Mouse (Mus musculus) left cerebral cortex, postnatal 36 days (tissue): Measurements from ENCODE around the gene Nceh1. TPM values are rescaled to one million over a fixed set of nuclear protein-coding genes. Genes with fewer than 3 reads are reported as not detected.

Experiments
- DNase-seq, 2 experiments: peaks; one replicate each; pipeline ENCODE4 v3.0.0; 2021 to 2022; ENCODE audit warnings: low spot score in 2 of 2, mixed read lengths in 1 of 2
- intact Hi-C: fragments of 180-260 bp; cut with DNase I; formaldehyde crosslinking; loops from one replicate; pipeline ENCODE4 v1.15.1; 2025
- total RNA-seq, 2 experiments: library from RNA; stranded (reverse); gene quantifications; 2 replicates each; pipeline ENCODE4 v1.2.3; 2021

Gene Nceh1
- total RNA-seq = 100 to 1,000 TPM; 111 to 126 TPM

GRCm38 (mm10) chr3:27182733-27183600 lies at the start of gene Nceh1:
Nceh1 (plus strand) TSS chr3:27182965.
- DNase-seq = peak; percentile 94 to 95
- intact Hi-C loops = loop anchor here (1.0 kb wide), 1 partner anchor 54 kb away; no protein-coding TSS in a partner anchor

- DNase-seq = no peak
- intact Hi-C loops = no loop called here
Measured at GRCm38 (mm10) chr3:27140101-27140500, 42.7 kb upstream of the Nceh1 start.

DNA sequence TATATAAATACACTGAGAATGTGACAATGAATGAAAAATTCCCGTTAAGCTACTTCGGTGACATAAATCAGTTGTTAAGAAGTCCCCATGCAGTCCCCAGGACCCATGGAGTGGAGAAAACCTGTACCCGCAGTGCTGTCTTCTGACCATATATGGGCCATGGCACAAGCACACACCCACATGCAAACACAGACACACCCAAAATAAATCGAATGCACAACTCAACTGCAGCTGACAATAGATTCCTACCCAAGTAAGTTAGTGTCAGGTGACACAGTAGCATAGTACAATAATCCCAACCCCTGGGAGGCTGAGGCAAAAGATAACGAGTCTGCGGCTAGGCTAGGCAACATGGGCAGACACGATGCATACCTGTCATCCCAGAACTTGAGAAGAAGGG lies 39.2 kb upstream of the Nceh1 start:
- intact Hi-C loops = no loop called here
- DNase-seq = no peak

GRCm38 (mm10) chr3:27145733-27146132 lies 37.0 kb upstream of the Nceh1 start:
- DNase-seq = no peak
- intact Hi-C loops = no loop called here

GRCm38 (mm10) chr3:27153191-27153671 lies 29.5 kb upstream of the Nceh1 start:
- intact Hi-C loops = no loop called here
- DNase-seq = no peak

GRCm38 (mm10) chr3:27153701-27154209 lies 29.0 kb upstream of the Nceh1 start, which contains the start of gene Ect2:
Ect2 (minus strand) TSS chr3:27153878.
- intact Hi-C loops = no loop called here
- peak; percentile 97 to 99 for DNase-seq

- intact Hi-C loops = no loop called here
- DNase-seq = no peak
Measured at GRCm38 (mm10) chr3:27154280-27154679, 28.5 kb upstream of the Nceh1 start.

- intact Hi-C loops = no loop called here
Measured at GRCm38 (mm10) chr3:27155051-27155855, 27.5 kb upstream of the Nceh1 start.

DNA sequence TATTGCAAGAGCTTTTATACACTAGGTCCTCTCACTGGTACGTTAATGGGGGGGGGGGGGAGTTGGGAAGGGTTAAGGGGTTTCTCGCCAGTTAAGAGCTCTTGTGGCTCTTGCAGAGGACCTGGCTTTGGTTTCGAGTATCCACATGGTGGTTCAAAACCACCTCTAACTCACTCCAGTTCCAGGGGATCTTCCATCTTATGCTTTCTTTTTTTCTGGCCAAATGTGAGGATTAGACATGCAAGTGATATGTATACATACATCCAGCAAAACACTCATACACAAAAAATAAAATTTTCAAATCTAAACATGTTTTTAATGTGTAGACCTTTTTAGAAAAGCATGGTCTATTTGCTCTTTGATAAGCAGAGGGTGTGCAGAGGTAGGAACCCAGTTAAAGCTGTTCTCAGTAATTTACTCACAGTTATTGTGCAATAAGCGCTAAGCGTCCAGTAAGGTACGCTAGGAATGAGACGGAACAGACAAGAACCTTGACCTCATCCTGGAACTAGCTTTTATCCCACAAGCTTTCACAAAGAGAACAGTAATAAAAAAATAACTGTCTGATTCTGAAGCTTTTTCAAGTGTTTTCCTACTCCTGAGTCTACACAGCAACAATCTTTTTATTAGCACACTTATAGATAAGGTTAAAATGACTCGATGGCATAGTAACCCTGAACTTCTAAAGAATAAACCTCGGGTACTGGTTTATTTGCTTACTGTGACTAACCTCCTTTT lies 26.7 kb upstream of the Nceh1 start:
- intact Hi-C loops = no loop called here
- DNase-seq = no peak

More at GRCm38 (mm10) chr3:27155051-27155855, 27.5 kb upstream of the Nceh1 start:
- DNase-seq = no peak

GRCm38 (mm10) chr3:27156594-27156949 lies 26.2 kb upstream of the Nceh1 start:
- no peak for DNase-seq
- intact Hi-C loops = no loop called here

DNA sequence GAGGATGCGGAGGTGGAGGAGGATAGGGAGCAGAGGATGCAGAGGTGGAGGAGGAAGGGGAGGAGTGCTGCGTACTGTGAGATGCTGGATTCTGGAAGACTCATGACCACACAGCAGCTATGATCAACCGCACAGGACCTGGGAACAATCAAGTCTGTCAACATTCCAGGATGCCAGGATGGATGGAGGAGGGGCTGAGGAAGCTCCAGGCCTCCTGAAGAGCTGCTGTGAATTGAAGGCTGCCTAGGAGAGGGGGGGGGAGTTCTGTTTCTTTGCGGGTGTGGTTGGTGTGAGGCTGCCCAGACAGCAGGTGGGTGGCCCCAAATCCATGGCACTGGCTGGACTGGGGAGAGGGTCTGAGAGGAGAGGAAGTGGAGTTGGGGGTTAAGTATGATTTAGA lies 23.9 kb upstream of the Nceh1 start:
- DNase-seq = no peak

GRCm38 (mm10) chr3:27161645-27162409 lies 20.9 kb upstream of the Nceh1 start:
- no peak for DNase-seq
- intact Hi-C loops = no loop called here

More for the DNA sequence above, 23.9 kb upstream of the Nceh1 start:
- intact Hi-C loops = no loop called here

GRCm38 (mm10) chr3:27162410-27162804 lies 20.4 kb upstream of the Nceh1 start:
- intact Hi-C loops = no loop called here
- DNase-seq = no peak

DNA sequence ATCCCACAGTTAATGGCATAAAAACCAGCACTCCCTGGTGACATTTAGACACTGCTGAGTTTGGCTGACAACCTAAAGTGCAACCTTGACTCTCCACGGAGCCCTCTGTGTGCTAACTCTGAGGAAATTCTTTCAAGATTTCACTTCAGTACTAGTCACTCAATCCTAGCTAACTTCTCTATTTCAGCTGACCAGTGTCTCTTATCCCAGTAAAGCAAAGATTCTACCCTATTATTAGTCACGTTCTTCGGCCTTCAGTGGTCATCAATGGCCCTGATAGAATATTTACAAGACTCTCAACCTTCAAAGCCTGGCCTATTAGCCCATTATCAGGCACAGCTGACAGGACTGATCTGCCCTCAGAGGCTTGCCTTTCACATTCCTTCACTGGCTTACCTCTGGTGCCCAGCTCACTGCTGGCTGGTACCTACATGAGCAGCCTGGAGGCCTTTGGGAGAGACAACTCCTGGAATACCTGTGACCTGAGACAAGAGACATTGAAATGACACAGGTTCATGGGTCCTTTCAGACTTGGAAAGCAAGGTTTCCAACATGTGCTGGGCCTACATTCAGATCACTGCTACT lies 17.2 kb upstream of the Nceh1 start:
- intact Hi-C loops = no loop called here
- no peak for DNase-seq

GRCm38 (mm10) chr3:27170257-27170656 lies 12.5 kb upstream of the Nceh1 start:
- intact Hi-C loops = no loop called here
- DNase-seq = no peak

- no peak for DNase-seq
- intact Hi-C loops = no loop called here
Measured at GRCm38 (mm10) chr3:27179711-27180110, 3.1 kb upstream of the Nceh1 start.

DNA sequence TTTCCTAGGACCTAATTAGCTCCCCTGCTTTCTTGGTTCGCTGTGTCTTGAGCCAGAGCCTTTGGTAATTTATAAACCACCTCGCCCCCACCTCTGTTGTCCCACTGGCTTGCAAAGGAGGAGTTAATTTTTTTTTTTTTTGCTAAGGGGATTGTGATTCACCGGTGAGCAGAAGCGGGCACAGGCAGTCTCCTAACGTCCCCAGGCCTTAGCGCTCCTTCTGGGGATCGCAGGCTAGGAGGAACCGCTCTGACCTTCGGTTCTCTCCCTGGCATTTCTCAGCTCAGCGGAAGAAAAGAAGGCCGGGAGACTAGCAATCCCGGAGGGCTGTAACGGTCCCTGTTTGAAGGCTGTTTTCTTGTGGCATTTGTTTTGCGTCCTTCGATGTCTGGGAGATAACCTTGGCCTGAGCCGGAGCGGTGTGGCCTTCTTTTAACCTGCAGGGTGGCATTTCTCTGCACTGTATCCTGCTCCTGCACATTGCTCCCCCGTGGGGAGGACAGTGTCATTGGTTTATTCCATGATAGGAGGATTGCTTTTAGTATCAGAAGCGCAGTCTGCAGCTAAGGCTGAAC lies 923 bp downstream of the Nceh1 start:
- intact Hi-C loops = loop anchor here (1.0 kb wide), 1 partner anchor 54 kb away; no protein-coding TSS in a partner anchor
- peak; percentile 54 to 56 for DNase-seq

DNA sequence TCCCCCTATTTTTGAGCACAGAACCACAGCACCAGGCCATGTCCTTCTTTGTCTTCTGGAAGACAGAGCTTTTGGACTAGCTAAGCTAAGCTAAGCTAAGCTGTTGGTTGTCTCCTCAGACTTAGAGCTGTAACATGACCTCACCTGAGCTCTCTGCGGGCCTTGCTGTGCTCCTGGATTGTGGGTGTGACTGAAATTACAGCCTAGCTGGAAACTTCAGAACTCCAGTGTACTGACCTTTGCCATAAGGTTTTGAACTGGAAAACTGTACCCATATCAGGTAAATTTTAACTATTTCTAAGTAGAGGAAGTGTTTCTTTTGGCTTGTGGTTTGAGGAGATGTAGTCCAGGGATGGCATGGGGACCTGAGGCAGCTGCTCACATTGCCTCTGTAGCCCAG lies 5.6 kb downstream of the Nceh1 start:
- intact Hi-C loops = no loop called here

More for the DNA sequence above, 5.6 kb downstream of the Nceh1 start:
- no peak for DNase-seq
